Mouse (Mus musculus) T-helper 2 cell (primary cell): ENCODE results near the gene Tbc1d20.
"Not testable (repeated sequence)": the region's sequence is repeated elsewhere in the genome, so short reads cannot be mapped to it uniquely, and the experiment has no call there.

Experiments used
- in situ Hi-C: fragments of 300-600 bp; cut with MboI, MseI; formaldehyde crosslinking; loops from one replicate; pipeline ENCODE4 v1.15.1; 2025; ENCODE audit warnings: high pct_unique_total_duplicates

The Tbc1d20 gene

DNA sequence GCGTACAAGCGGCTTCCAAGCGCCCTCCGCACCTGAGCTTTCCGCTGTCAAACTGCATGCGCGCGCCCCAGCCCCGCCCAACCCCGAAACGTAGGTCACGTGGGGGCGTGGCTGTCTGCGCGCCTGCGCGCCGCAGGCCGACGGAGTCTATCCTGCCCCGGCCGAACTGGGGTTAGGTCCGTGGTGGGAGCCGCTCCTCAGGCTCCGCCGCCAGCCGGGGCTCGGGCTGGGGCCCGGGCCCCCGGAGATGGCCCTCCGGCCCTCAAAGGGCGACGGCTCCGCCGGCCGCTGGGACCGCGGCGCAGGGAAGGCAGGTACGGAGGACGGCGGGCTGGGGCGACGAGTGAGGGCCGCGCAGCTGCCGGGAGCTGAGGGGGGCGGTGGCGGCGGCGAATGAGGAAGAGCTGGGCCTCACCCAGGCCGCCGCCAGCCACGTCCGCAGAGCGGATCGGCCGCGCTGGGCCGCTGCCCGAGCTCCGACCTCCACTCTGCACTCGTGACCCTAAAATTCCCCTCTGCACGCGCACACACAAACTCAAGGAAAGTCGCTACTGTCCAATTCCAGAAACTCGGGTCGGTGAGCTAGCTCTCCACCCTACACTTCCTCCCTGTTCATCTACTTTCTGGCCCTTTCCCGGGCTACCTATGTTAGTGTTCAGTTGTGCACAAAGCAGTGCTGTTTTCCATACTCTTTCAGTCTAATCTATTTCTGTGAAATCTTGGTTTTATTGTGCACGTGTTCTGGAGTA, at the start of gene Tbc1d20:
Tbc1d20 (plus strand) TSS at position 102 of the 749 bp plus-strand sequence.
- in situ Hi-C loops, result no loop called here

DNA sequence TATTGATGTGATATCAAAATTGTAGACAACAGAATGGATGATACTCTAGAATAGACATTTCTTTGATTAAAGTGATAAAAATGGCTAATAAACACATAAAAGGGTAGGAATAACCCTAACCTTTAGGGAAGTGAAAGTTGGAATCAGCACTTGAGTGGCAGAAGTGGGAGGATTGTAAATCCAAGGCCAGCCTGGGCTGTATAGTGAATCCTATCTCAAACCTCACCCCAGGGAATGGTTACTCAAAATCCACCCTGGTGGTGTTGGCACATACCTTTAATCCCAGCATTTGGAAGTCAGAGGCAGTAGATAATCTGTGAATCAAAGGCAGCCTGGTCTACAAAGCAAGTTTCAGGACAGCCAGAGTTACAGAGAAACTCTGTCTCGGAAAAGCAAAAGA, 46.4 kb upstream of the Tbc1d20 start:
- in situ Hi-C loops, result no loop called here

DNA sequence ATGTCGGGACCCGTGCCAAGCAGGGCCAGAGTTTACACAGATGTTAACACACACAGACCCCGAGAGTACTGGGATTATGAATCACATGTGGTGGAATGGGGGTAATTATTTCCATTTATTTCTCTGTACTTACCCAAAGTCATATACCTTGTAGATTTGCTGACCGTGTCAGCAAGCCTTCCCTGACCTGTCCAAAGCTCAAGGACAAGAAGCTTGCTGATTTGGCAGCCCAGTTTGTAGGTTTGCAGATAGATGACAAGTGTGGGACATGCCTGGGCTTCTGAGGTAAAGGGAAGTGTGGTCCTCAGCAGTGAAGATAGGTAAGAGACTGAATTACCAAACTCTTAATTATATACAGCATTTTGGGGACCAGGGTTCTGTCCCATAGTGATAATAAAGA, 43.1 kb upstream of the Tbc1d20 start:
- in situ Hi-C loops, result no loop called here

DNA sequence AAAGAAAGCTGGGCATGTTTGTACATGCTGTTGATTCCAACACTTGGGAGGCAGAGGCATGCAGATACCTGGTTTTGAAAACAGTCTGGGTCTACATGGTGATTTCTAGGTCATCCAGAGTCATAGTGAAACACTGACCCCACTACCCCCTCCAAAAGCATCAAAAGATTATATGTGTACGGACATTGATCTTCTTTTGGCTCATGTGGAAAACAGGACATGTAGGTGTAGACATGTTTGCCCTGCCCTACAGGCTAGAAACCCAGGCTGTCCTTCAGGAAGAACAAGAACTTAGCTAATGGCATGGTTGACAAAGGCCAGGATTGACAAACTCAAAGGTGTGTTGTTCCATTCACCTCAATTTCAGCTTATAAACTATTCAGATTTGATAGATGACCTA, 33.9 kb upstream of the Tbc1d20 start:
- in situ Hi-C loops, result no loop called here

DNA sequence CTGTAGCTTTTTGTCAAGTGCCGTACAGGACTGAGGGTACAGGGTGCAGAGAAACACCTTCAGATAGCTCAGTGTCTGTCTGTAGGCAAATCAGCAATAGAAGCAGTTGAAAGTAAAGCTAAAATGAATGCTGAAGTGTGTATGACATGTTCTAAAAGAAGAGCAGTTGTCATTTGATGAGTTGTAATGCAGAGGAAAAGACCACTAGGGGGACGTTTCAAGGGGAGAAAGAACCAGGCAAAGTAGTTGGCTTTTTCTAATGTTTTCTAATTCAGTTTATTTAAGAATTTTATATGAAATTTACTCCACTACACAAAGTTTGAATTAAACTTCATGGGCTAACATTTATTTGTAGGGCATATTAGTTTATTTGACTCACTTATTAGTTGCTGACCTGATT, 20.0 kb upstream of the Tbc1d20 start:
- in situ Hi-C loops, result loop anchor here (10.0 kb wide), 1 partner anchor 621 kb away; no protein-coding TSS in a partner anchor

DNA sequence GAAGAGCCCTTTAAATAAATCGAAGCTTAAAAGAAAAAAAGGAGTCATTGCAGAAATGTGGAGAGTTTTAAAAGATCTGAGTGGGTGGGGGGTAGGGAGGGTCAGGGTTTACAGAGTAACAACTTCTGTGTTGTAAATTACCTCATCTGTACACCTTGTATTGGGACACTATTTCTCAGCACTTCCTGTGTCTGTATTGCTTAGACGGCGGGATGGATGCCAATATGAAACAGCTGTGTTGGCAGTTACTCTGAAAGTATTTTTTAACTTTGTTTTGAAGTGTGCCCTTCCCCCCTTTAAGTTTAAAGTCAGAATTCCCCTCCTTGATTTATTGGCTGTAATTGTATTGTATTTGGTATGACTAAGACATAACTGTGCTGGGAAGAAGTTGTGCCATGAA, 12.2 kb upstream of the Tbc1d20 start:
- in situ Hi-C loops, result no loop called here

DNA sequence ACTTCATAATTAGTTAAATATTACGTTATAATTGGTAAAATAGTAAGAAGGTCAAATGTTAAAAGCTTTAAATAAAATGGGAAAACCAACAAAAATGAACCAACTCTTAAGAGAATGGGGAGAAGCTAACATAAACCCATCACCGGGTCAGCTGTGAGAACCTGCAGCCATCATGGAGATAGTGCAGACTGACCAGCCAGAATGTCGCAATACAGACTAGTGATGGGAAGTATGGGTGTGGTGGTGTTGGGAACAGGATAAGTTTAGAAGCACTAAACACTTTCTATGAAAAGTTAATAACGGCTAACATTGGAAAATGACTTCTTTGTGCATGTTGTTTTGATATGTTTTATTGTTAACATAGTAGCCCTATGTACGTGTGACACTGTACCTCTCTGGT, 6.1 kb upstream of the Tbc1d20 start:
- in situ Hi-C loops, result no loop called here

DNA sequence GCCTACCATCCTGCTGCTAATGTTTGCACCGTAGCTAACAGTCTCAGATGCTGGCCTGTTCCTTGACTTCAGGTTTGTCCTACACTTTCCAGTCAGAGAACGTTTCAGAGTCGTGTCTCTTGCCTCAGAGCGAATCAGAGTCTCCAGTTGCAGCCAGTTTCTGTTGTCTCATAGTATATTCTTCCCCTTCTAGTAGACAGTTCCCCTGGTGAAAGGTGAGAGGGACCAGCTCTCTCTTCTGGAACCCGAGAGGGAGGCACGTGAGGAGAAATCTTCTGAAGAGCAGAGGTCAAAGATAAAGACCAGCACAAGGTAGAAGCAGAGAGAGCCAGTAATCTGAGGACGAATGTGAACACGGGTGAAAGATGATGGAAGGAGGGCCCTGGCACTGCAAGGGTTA, 5.6 kb upstream of the Tbc1d20 start:
- in situ Hi-C loops, result no loop called here

DNA sequence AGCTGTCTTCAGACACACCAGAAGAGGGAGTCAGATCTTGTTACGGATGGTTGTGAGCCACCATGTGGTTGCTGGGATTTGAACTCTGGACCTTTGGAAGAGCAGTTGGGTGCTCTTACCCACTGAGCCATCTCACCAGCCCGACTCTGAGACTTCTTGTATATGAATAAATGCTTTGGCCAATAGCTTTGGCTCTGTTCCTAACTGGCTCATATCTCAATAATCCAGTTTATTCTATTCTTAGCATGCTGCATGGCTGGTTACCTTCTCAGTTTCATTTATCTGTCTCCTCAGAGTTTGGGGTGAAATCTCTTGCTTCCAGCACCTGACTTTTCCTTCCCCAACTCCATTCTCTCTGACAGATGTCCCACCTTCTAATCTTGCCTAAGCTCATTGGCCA, 4.0 kb upstream of the Tbc1d20 start:
- in situ Hi-C loops, result not testable (repeated sequence)

DNA sequence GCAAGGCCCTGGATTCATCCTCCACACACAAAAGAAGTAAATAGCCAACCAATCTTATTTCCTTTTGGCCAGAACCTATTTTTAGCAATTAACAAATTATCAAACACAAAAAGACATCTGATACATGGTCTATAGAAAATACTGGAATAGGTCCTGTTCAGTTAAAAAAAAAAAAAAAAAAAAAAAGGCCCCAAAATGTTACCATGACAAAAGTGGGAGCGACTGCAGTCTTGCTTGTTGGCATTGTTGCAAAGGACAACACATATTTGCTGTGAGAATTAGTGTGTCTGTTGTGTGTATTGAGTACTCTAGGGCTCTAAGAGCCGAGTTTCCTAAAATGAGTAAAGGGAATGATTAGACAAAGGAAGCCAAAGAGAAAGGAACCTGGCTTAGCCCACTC, 1.2 kb upstream of the Tbc1d20 start:
- in situ Hi-C loops, result no loop called here

DNA sequence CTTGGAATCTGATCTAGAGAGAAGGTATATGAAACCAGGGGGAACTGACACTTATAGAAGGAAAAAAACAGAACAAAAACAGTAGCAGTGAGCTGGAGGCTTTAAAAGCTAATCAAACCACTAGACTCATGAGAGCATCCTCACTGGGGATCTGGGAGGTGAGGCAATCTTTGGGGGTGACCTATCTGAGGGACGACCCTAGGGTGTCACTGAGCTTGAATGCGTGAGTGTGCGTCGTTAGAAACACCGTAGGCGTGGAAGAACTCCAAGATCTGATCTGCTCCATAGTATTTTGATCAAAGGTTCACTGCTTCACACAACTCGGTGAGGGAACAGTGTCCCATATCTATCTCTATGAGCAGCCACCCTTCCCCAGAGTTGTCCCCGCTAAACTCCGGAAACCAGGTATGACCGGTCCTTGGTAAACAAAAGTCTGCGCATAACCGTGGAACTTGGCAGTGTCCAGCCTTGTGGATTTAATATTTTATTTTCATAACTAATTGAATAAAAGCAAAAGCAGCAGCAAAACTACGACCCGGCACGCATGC, 375 bp upstream of the Tbc1d20 start:
- in situ Hi-C loops, result no loop called here

DNA sequence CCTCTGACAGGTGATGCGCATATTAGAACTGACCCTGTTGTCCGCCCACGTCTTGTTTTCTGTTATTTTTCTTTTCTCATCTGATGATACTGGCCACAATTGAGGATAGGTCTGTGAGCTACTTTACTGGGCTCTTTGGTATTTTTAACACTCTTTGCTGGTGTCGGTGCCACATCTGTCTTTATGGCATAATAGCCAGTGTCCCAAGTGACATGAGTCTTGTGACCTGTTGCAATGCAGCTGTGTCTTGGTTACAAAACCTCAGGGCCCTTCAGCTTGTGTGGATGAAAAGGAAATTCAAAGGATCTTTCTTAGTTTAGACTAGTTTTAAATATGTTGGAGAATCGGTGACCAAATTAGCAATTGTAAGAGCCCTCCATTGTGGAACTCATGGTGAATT, 913 bp downstream of the Tbc1d20 start:
- in situ Hi-C loops, result no loop called here

DNA sequence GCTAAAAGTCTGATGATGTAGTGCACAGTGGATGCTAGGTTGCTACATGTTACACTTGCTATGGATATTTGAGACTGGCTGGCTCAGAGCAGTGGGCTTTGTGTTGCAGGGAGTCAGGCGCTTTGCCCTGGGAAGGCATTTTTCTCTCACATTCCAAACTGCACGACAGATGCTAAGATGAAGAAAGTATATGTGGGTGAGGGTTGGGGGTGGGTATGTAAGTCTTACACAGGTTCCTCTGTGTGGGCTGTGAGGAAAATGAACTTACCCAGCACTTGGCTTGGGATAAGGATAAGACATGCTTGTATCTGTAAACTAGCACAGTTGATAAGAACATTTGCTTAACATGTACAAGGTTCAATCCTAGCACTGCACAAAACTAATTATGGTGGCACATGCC, 9.2 kb downstream of the Tbc1d20 start:
- in situ Hi-C loops, result no loop called here

DNA sequence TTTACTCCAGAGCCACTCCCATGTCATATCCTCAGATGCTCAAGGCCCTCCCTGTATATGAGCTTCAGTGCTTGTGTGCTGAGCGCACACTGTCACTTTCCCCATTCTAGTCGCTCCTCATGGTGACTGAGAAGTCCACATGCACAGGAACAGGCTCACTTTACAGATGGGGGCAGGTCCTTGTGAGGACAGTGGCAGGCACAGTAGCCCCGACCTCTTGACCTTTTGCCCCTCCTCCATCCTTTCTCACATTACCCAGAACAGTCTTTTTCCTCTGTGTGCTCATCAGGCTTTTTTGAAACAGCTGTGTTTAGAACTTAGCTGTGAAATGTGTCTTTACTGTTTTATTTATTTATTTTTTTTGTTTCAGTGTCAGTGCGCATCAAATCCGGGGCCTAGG, 10.2 kb downstream of the Tbc1d20 start:
- in situ Hi-C loops, result no loop called here

DNA sequence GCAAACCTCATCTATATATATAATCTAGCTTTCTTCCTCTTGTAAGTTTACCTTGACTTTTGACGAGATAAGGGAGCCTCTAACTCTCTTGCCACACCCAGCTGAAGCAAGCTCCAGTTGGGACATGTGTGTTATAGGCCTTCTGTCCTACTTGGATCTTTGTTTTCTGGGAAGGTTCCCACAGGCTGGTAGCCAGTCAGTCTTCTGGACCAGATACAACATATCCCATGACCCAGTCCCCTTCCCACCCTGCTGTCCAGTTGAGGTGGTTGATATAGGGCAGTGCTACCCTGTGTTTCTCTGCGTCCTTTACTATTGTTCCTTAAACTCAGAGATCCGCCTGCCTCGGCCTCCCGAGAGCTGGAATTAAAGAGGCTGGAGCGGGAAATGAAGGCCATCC, 11.9 kb downstream of the Tbc1d20 start:
- in situ Hi-C loops, result no loop called here

DNA sequence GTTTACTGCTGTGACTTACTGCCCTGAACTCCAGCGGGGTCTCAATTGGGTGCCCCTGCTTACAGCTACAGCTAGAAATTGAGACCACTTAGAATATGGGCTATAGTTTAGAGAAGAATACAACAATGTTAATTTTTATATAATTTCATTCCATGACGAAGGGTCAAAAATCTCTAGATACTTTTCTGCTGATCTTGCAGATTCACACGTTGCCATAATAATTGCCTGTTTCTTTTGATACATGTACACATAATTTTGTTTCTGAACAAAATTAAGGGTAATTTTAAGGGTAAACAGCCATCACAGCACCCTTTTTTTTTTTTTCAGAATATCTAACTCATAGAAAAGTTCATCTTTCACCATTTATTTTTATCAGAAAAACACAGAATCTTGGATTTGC, 13.6 kb downstream of the Tbc1d20 start:
- in situ Hi-C loops, result no loop called here

DNA sequence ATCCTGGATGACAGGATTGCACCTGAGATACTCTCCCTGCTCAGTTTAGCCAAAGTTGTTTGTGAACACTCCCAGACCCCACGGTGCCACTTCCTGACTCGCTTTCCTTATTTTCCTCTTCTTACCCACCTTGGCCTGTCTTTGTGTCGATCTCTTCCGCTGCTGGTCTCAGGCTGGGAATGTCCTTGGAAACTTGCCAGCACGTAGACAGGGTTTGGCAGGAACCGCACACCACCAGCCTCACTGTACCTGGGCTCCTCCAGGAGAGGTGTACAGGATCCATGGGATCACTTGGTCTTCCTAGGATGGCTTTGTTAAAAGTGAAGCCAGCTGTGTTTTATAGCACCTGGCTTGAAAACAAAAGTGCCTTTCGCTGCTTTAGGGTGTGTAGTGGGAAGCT, 19.4 kb downstream of the Tbc1d20 start:
- in situ Hi-C loops, result no loop called here

DNA sequence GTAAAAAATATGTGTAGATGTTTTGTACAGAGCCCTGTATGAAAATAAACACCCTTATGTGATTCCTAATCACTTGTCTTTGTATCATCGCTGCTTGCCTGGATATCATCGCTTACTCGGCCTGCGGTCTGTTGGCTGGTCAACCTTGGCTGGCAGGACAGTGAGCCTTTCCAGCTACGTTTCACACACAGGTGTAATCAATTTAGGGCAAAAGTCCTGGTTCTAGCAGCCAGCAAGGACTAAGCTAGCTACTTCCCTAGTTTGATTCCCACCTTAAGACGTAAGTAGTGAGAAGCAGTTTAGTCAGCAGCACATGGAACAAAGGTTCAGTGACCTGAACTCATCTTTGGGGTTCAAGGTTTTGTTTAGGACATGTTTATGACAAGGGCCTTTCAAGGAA, 20.3 kb downstream of the Tbc1d20 start:
- in situ Hi-C loops, result no loop called here

DNA sequence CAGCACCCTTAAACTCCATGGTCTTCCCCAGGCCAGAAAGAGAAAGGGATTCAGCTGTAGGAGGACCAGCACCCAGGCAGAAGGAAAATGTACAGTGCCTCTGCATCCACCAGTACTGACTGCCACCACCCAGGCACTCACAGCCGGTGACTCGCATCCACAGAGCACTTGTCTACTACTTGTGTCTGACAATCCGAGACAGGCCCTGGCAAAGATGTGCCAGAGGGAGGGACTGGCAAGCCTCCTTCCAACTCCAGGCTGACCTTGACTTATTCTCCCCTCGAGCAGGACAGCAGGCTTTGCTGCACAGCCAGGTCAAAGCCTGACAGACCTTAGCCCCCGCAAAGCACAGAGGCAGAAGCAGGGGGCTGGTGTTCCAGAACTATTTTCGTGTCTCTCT, 23.4 kb downstream of the Tbc1d20 start:
- in situ Hi-C loops, result no loop called here

DNA sequence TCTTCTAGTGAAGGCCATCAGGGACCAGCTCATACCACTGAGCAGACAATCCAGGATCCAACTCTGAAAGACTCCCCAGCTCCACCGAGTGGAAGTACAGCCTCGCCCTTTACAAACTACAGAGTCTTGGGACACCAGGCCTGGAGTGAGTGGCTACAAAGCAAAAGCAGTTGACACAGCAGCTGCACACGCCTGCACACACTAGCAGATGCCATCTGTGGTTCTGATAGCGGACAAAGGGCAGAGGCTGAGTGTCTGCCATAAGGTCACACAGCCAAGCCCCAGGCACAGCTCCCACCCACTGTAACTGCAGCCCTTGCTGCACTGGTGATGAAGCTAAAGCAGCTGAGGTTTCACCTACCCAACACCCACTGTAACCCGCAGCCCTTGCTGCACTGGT, 27.9 kb downstream of the Tbc1d20 start:
- in situ Hi-C loops, result no loop called here

DNA sequence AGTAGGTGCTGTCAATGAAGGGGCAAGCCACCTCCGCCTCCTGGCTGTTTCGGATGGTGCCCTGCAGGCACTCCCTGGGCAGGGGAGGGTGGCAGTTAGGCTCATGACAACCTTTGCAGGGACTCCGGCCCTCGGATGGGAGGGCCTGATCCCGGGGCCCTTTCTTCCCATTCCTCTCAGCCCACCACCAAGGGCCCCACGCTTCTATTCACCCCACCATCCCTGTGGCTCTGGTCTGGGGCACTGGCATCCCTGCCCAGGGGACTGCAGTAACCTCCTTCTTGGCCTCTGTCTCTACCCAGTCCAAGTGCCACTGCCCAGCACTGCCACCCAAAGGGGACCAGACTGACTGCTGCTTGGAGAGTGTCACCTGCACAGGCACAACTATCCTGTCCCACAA, 28.6 kb downstream of the Tbc1d20 start:
- in situ Hi-C loops, result no loop called here

DNA sequence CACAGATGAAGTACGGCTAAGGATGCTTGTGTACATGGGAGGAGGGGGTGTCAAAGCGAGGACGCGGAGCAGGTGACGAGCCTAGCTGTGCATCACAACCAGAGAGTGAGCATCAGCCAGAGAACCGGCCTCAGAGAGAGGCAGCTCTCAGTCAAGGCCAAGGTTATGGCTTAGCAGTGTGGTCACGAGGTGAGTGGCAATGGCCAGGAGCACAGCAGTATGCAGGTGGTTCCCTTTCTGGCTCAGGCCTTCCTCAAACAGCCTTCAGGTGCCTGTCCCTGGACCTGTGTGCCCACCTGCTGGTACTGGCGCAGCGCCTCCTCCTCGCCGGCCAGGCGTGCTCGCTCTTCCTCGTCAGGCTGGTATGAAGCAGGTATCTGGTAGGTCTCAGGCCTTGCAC, 30.3 kb downstream of the Tbc1d20 start:
- in situ Hi-C loops, result no loop called here

DNA sequence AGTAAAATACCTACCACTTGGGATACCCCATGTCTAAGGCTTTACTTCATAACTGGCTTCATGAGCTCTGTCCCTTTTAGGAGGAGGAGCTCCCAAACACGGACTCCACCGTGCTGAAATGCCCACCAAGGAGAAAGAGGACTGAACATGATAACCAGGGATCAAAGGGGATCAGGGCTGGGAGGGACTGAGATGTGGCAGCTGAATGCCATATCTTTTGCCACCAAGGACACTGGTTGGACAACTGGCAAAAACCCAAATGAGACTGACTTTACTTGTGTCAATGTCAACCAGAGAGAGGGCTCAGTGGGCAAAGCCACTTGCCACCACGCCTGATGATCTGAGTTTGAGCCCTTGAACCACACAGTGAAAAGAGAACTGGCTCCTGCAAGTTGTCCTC, 31.2 kb downstream of the Tbc1d20 start:
- in situ Hi-C loops, result no loop called here

DNA sequence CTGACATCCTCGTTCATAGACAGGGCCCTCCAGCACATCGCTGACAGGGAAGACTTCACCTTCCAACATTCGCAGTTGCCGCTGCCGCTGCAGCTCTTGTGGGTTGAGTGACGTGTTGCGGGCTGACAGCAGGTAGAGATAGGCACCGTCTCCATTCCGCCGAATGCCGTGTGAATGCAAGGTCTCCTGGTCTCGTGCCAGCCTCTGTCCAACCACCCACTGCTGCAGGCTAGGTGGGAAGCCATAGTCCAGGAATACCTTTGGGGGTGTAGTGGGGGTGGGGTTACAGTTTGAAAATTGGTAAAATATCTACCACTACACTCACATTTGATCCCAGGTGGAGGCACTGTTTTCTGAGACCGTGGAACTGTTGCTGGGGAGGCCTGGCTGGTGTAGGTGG, 32.5 kb downstream of the Tbc1d20 start:
- in situ Hi-C loops, result no loop called here
